Mouse (Mus musculus) liver, embryonic 13.5 days (tissue): ENCODE measurements around the gene Ngly1. TPM values are rescaled to one million over a fixed set of nuclear protein-coding genes. Genes with fewer than 3 reads are reported as not detected.
"Not testable (repeated sequence)": the region's sequence is repeated elsewhere in the genome, so short reads cannot be mapped to it uniquely, and the experiment has no call there.

Source experiments
- ATAC-seq: fragments of 200-750 bp; cut with Nextera tagmentation; 2 replicates; pipeline ENCODE4 v1.8.0; 2017; ENCODE audit warnings: low read depth, mild to moderate bottlenecking, moderate number of reproducible peaks, moderate library complexity
- DNase-seq: peaks from one replicate; pipeline ENCODE4 v3.0.0; 2022
- H3K27ac ChIP-seq: fragments of 300-500 bp; sonication (generic); 2 replicates; pipeline ENCODE4 v1.5.1; 2015; ENCODE audit warnings: moderate library complexity, mild to moderate bottlenecking, inconsistent platforms
- H3K27me3 ChIP-seq: fragments of 300-500 bp; sonication (generic); 2 replicates; pipeline ENCODE4 v1.6.1; 2015; ENCODE audit warnings: mild to moderate bottlenecking, inconsistent platforms
- H3K36me3 ChIP-seq: fragments of 300-500 bp; sonication (generic); 2 replicates; pipeline ENCODE4 v1.6.1; 2015; ENCODE audit warnings: mild to moderate bottlenecking, inconsistent platforms
- H3K4me1 ChIP-seq: fragments of 300-500 bp; sonication (generic); replicated peaks from 2 replicates; pipeline ENCODE4 v1.6.1; 2015; ENCODE audit warnings: inconsistent platforms
- H3K4me2 ChIP-seq: fragments of 300-500 bp; sonication (generic); 2 replicates; pipeline ENCODE4 v1.6.1; 2015; ENCODE audit warnings: inconsistent platforms, mild to moderate bottlenecking, moderate library complexity
- H3K4me3 ChIP-seq: fragments of 300-500 bp; sonication (generic); replicated peaks from 2 replicates; pipeline ENCODE4 v1.5.1; 2015; ENCODE audit warnings: mild to moderate bottlenecking, inconsistent platforms
- H3K9ac ChIP-seq: fragments of 300-500 bp; sonication (generic); 2 replicates; pipeline ENCODE4 v1.6.1; 2015; ENCODE audit warnings: mild to moderate bottlenecking, inconsistent platforms
- H3K9me3 ChIP-seq: fragments of 300-500 bp; sonication (generic); replicated peaks from 2 replicates; pipeline ENCODE4 v1.6.1; 2016; ENCODE audit warnings: inconsistent platforms
- WGBS: fragments of 180-500 bp; shearing (Covaris S2); methylation state at CpG from one replicate; pipeline ENCODE4 v1.1.7; 2015; ENCODE audit not compliant: insufficient replicate concordance; 5-methylcytosine and 5-hydroxymethylcytosine counted together
- polyA plus RNA-seq: library from polyadenylated mRNA; unstranded; fragments of >200 nt; fragmentation: Nextera tagmentation; extraction: Ambion mirVana; gene quantifications from 2 replicates; pipeline ENCODE4 v1.2.1, GENCODE M21; 2015

The Ngly1 gene
- polyA plus RNA-seq, 1 experiment from 2014 or later, result 20.3 TPM

DNA sequence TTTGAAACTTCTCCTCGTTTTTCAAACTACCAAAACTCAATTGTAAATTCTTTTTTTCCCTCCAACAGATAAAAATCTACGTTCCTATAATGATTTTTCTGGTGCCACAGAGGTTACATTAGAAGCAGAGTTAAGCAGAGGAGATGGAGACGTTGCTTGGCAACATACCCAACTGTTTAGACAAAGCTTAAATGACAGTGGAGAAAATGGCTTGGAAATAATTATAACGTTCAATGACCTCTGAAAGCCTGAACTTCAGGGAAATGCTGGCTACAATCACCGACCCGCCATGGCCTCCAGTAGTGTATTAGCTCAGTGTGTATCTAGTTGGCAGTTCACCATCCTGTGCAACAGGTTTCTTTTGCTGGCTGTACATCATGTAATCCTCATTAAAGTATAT is 61.7 kb downstream of the Ngly1 start:
- Histone ChIP-seq H3K4me2 (no peak overlapping the region), H3K4me1 (peaks cover 23% of the 10 kb centered on the region), H3K36me3 (0 out of 2 replicates have a peak, but pooled peaks cover 2% of the 10 kb centered on the region), H3K27me3 (no peaks in the 10 kb centered on the region), H3K4me3 (no peak overlapping the region), H3K27ac (no peak overlapping the region), H3K9ac (no peak overlapping the region), H3K9me3 (no peaks in the 10 kb centered on the region)
- no peak for DNase-seq
- WGBS, result 75% methylated on average over 6 of the region's 6 CpGs
- ATAC-seq, result no peak

DNA sequence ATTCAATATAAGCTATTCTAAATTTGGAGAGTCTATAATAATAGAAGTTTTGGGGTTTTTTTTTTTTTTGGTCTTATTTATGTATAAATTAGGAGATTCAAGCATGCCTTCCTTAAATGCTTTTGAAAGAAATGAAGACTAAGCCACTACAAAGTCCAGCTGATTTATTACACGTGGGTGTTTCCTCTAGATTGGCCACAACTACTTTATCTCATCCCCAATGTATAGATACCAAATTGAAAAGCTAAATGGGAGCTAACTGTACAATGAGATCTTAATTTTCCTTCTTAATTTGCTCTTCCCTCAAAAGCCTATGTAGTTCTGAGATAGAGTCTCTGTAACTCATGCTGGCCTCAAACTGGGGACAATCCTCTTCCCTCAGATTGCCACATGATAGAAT is 63.5 kb downstream of the Ngly1 start:
- Histone ChIP-seq H3K27ac (no peak overlapping the region; the same call in 1 of the 2 replicates), H3K4me3 (no peak overlapping the region), H3K36me3 (0 out of 2 replicates have a peak, but pooled peaks cover 2% of the 10 kb centered on the region), H3K27me3 (no peaks in the 10 kb centered on the region), H3K9me3 (no peaks in the 10 kb centered on the region), H3K4me1 (peaks cover 23% of the 10 kb centered on the region), H3K4me2 (no peak overlapping the region), H3K9ac (no peak overlapping the region)
- ATAC-seq, result no peak
- 24% methylated on average over 1 of the region's 1 CpGs for WGBS
- DNase-seq, result no peak

DNA sequence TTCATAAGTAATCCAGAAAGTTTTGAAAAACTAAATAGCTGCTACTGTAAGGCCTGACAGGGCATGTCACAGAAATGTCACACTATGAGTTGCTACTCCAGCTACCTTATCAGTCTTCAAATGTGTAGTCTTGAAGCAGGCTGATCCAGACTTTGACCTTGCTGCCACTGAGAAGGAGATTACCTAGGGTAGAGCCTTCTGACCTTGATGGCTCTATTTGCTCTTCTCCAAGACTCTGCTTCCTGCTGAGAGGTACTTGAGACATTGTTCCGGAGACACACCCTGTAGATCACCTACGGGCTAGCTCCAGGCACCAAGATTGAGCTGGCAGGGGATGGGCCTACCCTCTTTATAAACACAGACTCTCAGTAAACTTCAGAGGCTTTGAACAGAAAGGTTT is 64.0 kb downstream of the Ngly1 start:
- not testable (repeated sequence) for H3K36me3 ChIP-seq, H3K4me2 ChIP-seq, H3K27ac ChIP-seq, H3K27me3 ChIP-seq, H3K4me3 ChIP-seq, DNase-seq, H3K9me3 ChIP-seq, H3K9ac ChIP-seq
- peaks cover 23% of the 10 kb centered on the region for H3K4me1 ChIP-seq
- peak; percentile 69 for ATAC-seq
- 75% methylated on average over 2 of the region's 2 CpGs for WGBS

DNA sequence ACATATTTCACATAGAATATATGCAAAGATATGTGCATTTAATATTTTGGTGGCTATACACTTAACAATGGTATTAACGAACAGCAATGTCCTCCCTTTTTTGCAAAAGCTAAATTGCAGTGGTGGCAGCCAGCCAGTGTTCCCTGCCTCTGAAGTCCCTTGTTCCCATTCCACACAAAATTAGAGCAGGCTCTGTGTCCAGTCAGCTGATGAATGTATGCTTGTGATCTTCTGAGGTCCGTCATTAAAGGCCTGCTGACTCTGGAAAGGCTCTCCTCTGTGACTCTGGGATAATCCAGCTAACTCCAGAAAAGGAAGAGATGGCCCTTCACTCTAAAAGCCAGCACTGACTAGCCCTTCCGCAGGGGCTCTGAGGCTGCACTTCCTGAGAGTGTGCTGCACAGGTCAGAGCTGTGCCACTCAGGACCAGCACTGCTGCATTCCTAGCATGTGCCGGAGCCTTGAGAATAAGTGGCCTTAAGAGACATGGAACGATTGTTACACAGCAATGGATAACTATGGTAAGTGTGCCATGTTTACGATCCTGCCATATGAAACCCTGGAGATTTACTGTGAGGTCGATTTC is 64.9 kb downstream of the Ngly1 start:
- H3K36me3 ChIP-seq, result 0 out of 2 replicates have a peak, but pooled peaks cover 2% of the 10 kb centered on the region
- DNase-seq, result no peak
- H3K9ac ChIP-seq, result no peak overlapping the region
- peaks cover 30% of the 10 kb centered on the region for H3K4me1 ChIP-seq
- no peak overlapping the region for H3K4me3 ChIP-seq
- 71% methylated on average over 7 of the region's 7 CpGs for WGBS
- H3K9me3 ChIP-seq, result no peaks in the 10 kb centered on the region
- no peak overlapping the region for H3K27ac ChIP-seq
- no peaks in the 10 kb centered on the region for H3K27me3 ChIP-seq
- H3K4me2 ChIP-seq, result no peak overlapping the region
- no peak for ATAC-seq

DNA sequence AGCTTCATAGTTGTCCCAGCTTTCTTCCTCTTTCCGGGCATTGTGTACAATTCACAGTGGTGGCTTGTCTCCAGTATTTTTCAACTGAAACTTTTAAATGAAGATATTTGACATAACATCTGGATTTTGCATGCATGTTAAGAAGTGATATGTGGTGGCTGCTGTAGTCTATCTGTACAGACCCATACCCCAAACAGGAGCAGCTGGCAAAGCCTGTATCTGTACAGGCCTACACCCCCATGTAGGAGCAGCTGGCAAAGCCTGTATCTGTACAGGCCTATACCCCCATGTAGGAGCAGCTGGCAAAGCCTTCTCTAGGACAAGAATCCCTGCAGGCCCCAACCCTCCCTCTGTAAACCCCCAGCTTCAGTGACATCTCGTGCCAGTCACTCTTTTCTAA is 65.8 kb downstream of the Ngly1 start:
- ATAC-seq, result peak; percentile 88

DNA sequence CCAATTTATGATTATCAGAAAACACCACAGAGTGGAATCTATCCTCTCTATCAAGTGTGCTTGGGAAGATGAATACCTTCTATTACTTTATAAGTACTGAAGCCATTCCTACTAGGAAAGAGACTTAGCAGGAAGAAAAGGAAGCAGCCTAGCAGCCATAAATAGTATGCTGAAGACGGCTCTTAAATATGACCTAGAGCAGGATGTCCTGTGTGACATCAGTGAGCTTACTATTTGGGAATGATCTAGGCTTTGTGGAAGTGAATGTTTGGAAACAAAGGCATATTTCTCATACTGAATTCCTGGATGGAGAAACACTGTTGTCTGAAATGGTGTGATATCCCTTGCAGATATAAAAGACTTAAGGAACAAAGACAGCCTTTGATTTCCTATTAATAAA is 67.6 kb downstream of the Ngly1 start:
- 47% methylated on average over 1 of the region's 1 CpGs for WGBS
- no peak for DNase-seq

More for the DNA sequence above, 65.8 kb downstream of the Ngly1 start:
- 0 out of 2 replicates have a peak, but pooled peaks cover 2% of the 10 kb centered on the region for H3K36me3 ChIP-seq
- H3K9me3 ChIP-seq, result no peaks in the 10 kb centered on the region
- no peak overlapping the region for H3K4me2 ChIP-seq
- peaks cover 30% of the 10 kb centered on the region for H3K4me1 ChIP-seq
- no peaks in the 10 kb centered on the region for H3K27me3 ChIP-seq
- H3K9ac ChIP-seq, result no peak overlapping the region
- H3K4me3 ChIP-seq, result no peak overlapping the region
- H3K27ac ChIP-seq, result no peak overlapping the region
- no peak for DNase-seq
- 55% methylated on average over 2 of the region's 2 CpGs for WGBS

DNA sequence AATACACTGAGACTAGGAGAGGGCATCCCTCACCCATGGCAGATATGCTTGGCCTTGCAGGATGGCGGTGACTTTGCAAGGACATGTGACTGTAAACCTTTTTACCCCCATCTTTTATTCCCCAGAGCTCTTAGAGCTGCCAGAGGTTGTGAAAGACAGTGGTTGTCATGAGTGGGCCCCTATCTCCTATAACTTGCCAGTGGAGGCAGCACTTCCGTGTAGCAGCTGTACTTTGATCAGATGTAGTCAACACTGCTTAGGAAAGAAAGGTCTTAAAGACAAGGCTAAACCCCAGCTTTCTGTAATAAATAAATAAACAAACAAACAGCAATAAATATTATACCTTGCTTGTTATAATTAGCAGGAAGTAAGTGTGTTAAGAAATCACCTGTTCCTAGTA is 70.7 kb downstream of the Ngly1 start:
- WGBS, result 66% methylated on average over 2 of the region's 2 CpGs
- no peak overlapping the region for H3K27ac ChIP-seq
- no peaks in the 10 kb centered on the region for H3K27me3 ChIP-seq
- no peak overlapping the region for H3K4me2 ChIP-seq
- peaks cover 10% of the 10 kb centered on the region for H3K4me1 ChIP-seq
- no peak overlapping the region for H3K9ac ChIP-seq
- no peak for ATAC-seq
- DNase-seq, result no peak
- H3K4me3 ChIP-seq, result no peak overlapping the region
- no peaks in the 10 kb centered on the region for H3K9me3 ChIP-seq
- H3K36me3 ChIP-seq, result no peaks in the 10 kb centered on the region

More for the DNA sequence above, 67.6 kb downstream of the Ngly1 start:
- Histone ChIP-seq H3K27ac (no peak overlapping the region), H3K27me3 (no peaks in the 10 kb centered on the region), H3K4me1 (peaks cover 30% of the 10 kb centered on the region), H3K36me3 (no peaks in the 10 kb centered on the region), H3K4me2 (no peak overlapping the region), H3K9ac (no peak overlapping the region), H3K4me3 (no peak overlapping the region), H3K9me3 (no peaks in the 10 kb centered on the region)
- no peak for ATAC-seq

DNA sequence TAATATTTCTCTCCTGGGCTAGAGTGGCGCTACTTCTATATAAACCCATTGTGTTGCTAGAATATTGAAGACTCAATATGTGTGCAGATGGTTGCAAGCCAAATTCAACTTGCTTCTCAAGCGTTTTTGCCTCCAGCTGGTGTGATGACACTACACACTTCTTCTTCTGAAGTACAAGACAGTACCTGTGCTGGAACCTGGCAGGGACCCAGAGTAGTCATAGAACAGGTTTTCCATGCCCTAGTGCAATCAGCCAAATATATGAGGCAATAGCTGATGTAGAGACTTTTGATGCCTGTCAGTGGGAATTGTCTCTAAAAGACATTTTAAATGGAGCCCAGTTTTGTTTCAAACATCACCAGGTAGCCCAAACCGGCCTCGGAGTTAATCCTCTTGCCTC is 75.3 kb downstream of the Ngly1 start:
- Histone ChIP-seq H3K36me3 (no peaks in the 10 kb centered on the region), H3K4me2 (no peak overlapping the region), H3K4me3 (no peak overlapping the region), H3K27me3 (no peaks in the 10 kb centered on the region), H3K27ac (no peak overlapping the region), H3K9ac (no peak overlapping the region), H3K4me1 (no peaks in the 10 kb centered on the region), H3K9me3 (no peaks in the 10 kb centered on the region)
- 60% methylated on average over 4 of the region's 4 CpGs for WGBS
- DNase-seq, result no peak
- ATAC-seq, result no peak

DNA sequence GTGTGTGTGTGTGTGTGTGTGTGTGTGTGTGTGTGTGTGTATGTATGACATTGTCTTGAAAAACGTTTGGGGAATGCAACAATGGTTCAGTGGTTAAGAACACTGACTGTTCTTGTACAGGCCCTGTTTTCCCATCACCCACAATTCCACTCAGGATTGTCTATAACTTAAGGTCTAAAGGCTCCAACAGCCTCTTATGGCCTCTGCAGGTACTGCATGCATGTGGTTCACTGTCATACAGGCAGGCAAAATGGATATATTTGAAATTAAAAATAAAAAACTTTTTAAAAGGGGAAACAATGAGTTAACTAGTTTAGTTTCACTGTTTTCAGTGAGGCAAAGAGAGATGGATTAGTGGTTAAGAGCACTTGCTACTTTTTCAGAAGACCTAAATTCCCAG is 76.1 kb downstream of the Ngly1 start:
- no peaks in the 10 kb centered on the region for H3K9me3 ChIP-seq
- ATAC-seq (0 out of 2 replicates have a peak, but pooled peaks have one; percentile 50), DNase-seq (no peak)
- H3K4me1 ChIP-seq, result no peaks in the 10 kb centered on the region
- no peak overlapping the region for H3K4me2 ChIP-seq
- H3K27me3 ChIP-seq, result no peaks in the 10 kb centered on the region
- no peaks in the 10 kb centered on the region for H3K36me3 ChIP-seq
- WGBS, result 7% methylated on average over 1 of the region's 1 CpGs
- no peak overlapping the region for H3K27ac ChIP-seq
- no peak overlapping the region for H3K4me3 ChIP-seq
- no peak overlapping the region for H3K9ac ChIP-seq

DNA sequence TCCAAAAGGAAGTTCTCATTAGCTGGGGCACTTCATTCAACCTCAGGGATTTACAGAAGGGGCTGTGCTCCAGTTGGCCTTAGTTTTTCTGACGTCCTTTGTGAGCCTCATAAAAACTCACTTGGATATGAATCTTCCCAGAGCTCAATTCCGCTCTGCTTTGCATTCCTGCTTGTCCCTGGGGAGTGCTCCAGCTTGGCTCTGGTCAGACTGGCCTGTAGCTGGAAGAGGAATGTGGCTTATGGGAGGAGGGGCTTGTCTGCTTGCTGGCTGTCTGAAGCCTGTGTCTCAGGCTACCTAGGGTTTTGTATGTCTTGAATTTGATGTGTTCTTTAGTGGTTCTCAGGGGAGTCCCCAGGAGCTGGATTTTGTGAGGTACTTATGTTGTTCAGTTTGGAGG is 79.5 kb downstream of the Ngly1 start:
- Histone ChIP-seq H3K4me3 (no peak overlapping the region), H3K4me1 (no peaks in the 10 kb centered on the region), H3K27ac (no peak overlapping the region), H3K27me3 (no peaks in the 10 kb centered on the region), H3K36me3 (no peaks in the 10 kb centered on the region), H3K4me2 (no peak overlapping the region), H3K9ac (no peak overlapping the region), H3K9me3 (no peaks in the 10 kb centered on the region)
- ATAC-seq (no peak), DNase-seq (no peak)
- WGBS, result 27% methylated on average over 2 of the region's 2 CpGs

DNA sequence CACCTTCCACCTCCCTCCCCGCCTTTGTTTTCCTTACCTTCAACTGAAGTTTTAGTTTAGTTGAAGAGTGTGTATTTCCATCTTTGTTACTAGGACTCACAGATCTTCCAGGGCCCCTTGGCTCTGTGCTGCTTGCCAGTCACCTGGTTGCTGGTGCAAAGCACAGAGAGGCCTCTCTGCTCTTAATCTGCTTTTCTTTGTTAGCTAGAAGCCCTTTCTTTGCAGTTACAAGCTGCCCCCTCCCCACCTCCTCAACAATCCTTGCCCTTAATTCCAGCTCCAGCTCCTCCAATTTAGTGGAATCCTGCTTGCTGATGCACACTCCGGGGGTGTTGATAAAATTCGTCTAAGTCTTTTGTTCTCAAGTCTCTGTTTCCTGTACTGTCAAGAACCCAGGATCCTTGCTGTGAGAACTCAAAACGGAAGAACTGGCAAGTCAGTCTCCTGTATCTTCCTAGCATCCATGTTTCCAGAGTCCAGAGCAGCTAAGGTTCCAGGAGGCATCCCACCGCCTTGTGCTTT is 79.9 kb downstream of the Ngly1 start:
- WGBS, result 46% methylated on average over 5 of the region's 5 CpGs
- Histone ChIP-seq H3K9ac (no peak overlapping the region), H3K27ac (no peak overlapping the region), H3K9me3 (no peaks in the 10 kb centered on the region), H3K4me3 (no peak overlapping the region), H3K4me1 (no peaks in the 10 kb centered on the region), H3K27me3 (no peaks in the 10 kb centered on the region), H3K36me3 (no peaks in the 10 kb centered on the region), H3K4me2 (no peak overlapping the region)
- ATAC-seq (no peak), DNase-seq (no peak)

DNA sequence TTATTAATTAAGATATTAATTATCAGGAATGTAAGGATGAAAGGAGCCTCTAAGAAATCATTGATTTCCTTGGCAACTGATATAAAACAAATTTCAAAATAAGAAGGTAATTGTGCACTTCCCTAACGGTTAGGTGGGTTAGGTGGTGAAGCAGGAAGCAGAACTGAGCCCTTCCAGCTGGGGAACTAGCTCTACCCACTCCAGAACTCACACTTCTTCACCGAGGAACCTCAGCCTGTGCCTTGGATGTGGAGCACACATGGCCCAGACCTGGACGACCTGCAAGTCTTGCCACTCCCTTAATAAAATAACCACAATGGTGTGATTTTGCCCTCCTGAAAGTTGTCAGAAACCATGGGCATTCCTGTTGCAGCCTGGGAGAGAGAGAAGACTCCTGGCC is 80.7 kb downstream of the Ngly1 start:
- 43% methylated on average over 3 of the region's 3 CpGs for WGBS

More for the DNA sequence above, 80.7 kb downstream of the Ngly1 start:
- Histone ChIP-seq H3K4me2 (no peak overlapping the region), H3K27ac (no peak overlapping the region), H3K9ac (no peak overlapping the region), H3K9me3 (no peaks in the 10 kb centered on the region), H3K4me3 (no peak overlapping the region), H3K36me3 (no peaks in the 10 kb centered on the region), H3K27me3 (no peaks in the 10 kb centered on the region), H3K4me1 (no peaks in the 10 kb centered on the region)
- ATAC-seq (no peak), DNase-seq (no peak)
